Mouse (Mus musculus) embryonic facial prominence, embryonic 14.5 days (tissue): ENCODE measurements around the gene Gm45716. TPM values are rescaled to one million over a fixed set of nuclear protein-coding genes. Genes with fewer than 3 reads are reported as not detected.
A peak's percentile ranks its signal among the peaks of the same experiment; 100 is the strongest.

Experiments
- ATAC-seq: fragments of 200-750 bp; cut with Nextera tagmentation; 2 replicates; pipeline ENCODE4 v1.8.0; 2017; ENCODE audit warnings: low read depth, moderate number of reproducible peaks, moderate TSS enrichment
- DNase-seq: peaks from one replicate; pipeline ENCODE4 v3.0.0-alpha.2; 2015; ENCODE audit warnings: low spot score
- H3K27ac ChIP-seq: fragments of 300-500 bp; sonication (generic); replicated peaks from 2 replicates; pipeline ENCODE4 v1.5.1; 2014; ENCODE audit warnings: low read depth, mild to moderate bottlenecking, low read length, moderate library complexity
- H3K27me3 ChIP-seq: fragments of 300-500 bp; sonication (generic); replicated peaks from 2 replicates; pipeline ENCODE4 v1.6.1; 2014; ENCODE audit warnings: low read length; ENCODE audit not compliant: control insufficient read depth, insufficient read depth
- H3K36me3 ChIP-seq: fragments of 300-500 bp; sonication (generic); 2 replicates; pipeline ENCODE4 v1.6.1; 2014; ENCODE audit warnings: low read length, mixed read lengths; ENCODE audit not compliant: control insufficient read depth, insufficient read depth
- H3K4me1 ChIP-seq: fragments of 300-500 bp; sonication (generic); 2 replicates; pipeline ENCODE4 v1.6.1; 2014; ENCODE audit warnings: antibody characterized with exemption, low read length; ENCODE audit not compliant: control insufficient read depth, insufficient read depth
- H3K4me2 ChIP-seq: fragments of 300-500 bp; sonication (generic); 2 replicates; pipeline ENCODE4 v1.6.1; 2014; ENCODE audit warnings: low read depth, mild to moderate bottlenecking, low read length, moderate library complexity, mixed read lengths
- H3K4me3 ChIP-seq: fragments of 300-500 bp; sonication (generic); 2 replicates; pipeline ENCODE4 v1.5.1; 2014; ENCODE audit warnings: low read depth, mild to moderate bottlenecking, low read length
- H3K9ac ChIP-seq: fragments of 300-500 bp; sonication (generic); 2 replicates; pipeline ENCODE4 v1.6.1; 2014; ENCODE audit warnings: low read depth, mild to moderate bottlenecking, low read length, moderate library complexity, mixed read lengths
- H3K9me3 ChIP-seq: fragments of 300-500 bp; sonication (generic); 2 replicates; pipeline ENCODE4 v1.6.1; 2016; ENCODE audit warnings: low read length; ENCODE audit not compliant: control insufficient read depth
- WGBS: fragments of 180-500 bp; shearing (Covaris S2); extraction: QIAGEN DNeasy Blood & Tissue Kit; methylation state at CpG from one replicate; pipeline ENCODE4 v1.1.7; 2014; 5-methylcytosine and 5-hydroxymethylcytosine counted together
- polyA plus RNA-seq: library from polyadenylated mRNA; unstranded; fragments of >200 nt; fragmentation: Nextera tagmentation; extraction: Ambion mirVana; gene quantifications from 2 replicates; pipeline ENCODE4 v1.2.1, GENCODE M21; 2014

Gene Gm45716
- polyA plus RNA-seq, 1 experiment from 2014 or later = 11.5 TPM

DNA sequence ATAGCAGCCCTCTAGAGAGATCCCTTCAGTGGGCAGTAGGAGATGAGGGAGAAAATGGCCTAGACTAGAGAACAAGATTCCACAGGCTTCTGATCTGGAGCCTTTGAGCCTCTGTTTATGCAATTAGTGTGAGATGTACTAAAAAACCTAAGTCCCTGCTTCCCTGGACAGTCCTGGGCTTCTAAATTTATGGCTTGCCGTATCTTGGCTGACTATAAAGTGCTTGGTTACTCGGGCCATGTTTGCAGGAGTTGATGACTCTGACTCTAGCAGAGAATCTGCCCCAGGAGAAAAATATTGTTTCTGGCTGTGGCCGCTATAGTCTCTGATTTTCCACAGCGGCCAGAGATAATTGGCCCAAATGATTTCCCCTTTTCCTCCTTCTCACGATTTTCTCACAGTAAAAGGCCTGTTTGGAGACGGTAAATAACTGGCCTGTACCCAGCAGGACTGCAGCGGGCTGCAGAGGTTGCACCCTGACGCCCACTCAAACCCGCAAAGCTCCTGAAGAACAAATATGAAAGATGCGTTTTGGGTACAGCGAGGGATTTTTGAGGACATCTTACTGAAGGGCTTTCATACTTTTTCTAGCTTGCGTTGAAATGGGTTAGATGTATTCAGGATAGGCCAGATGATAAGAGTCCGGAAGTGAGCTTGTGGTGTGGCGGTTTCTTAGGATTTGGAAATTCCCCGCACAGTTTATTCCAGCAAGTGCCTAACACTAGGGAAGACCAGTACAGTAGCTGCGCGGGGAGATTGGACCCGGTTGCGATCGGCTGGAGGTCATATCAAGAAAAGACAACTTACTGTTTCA is 18.1 kb upstream of the Gm45716 start:
- Histone ChIP-seq H3K36me3 (no peaks in the 10 kb centered on the region), H3K9ac (0 out of 2 replicates have a peak overlapping the region, but pooled peaks have one; percentile 9), H3K4me2 (peak overlapping the region; percentile 53), H3K27me3 (no peaks in the 10 kb centered on the region), H3K4me1 (no peaks in the 10 kb centered on the region), H3K27ac (no peak overlapping the region), H3K4me3 (peak overlapping the region; percentile 25), H3K9me3 (no peaks in the 10 kb centered on the region)
- WGBS = 50% methylated on average over 20 of the region's 20 CpGs
- DNase-seq = peak; percentile 20
- ATAC-seq = peak; percentile 47; the same call in 1 of the 2 replicates

GRCm38 (mm10) chr11:90170014-90170320 is 17.5 kb upstream of the Gm45716 start:
- H3K27ac ChIP-seq = no peak overlapping the region
- H3K4me3 ChIP-seq = peak overlapping the region; percentile 25
- no peaks in the 10 kb centered on the region for H3K36me3 ChIP-seq
- no peaks in the 10 kb centered on the region for H3K27me3 ChIP-seq
- 0 out of 2 replicates have a peak overlapping the region, but pooled peaks have one; percentile 9 for H3K9ac ChIP-seq
- ATAC-seq (peak; percentile 91), DNase-seq (peak; percentile 88)
- H3K4me2 ChIP-seq = peak overlapping the region; percentile 53
- H3K4me1 ChIP-seq = no peaks in the 10 kb centered on the region
- no peaks in the 10 kb centered on the region for H3K9me3 ChIP-seq
- WGBS = under 1% methylated on average over 7 of the region's 7 CpGs

- Histone ChIP-seq H3K9me3 (no peaks in the 10 kb centered on the region), H3K36me3 (no peaks in the 10 kb centered on the region), H3K4me2 (no peak overlapping the region), H3K27ac (no peak overlapping the region), H3K4me1 (no peaks in the 10 kb centered on the region), H3K9ac (no peak overlapping the region), H3K4me3 (no peak overlapping the region), H3K27me3 (no peaks in the 10 kb centered on the region)
- ATAC-seq (no peak), DNase-seq (no peak)
- WGBS = 82% methylated on average over 6 of the region's 6 CpGs
These were observed 15.2 kb upstream of the Gm45716 start for GRCm38 (mm10) chr11:90172331-90172730.

DNA sequence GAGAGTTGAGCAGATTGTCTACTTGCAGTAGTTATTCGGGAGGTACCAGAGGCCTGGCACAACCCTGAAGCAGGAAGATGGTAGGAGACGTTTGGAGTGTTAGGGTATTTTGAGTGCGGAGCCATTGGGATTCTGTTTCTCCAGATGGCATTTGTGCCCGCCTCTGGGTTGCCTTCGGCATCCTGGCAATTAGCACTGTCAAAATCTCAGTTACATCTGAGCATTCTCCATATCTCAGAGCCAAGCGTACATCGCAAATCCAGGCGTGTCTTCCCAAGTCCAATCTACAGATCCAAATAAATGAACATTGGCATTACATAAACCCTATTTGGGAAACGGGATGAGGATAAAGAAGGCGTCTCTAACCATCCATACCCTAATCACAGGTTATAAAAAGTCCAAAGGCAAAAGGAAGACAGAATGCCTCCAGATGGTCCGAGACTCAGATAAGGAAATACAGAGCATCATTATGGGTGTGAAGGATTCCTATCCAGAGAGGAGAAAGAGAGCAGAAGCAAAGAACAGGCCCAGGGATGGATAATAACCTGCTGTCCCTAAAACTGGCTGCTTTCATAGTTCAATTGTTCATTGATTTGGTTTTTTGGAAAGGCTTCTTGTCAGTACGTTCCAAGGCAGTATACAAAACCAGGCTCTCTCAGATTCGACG is 11.7 kb upstream of the Gm45716 start:
- no peaks in the 10 kb centered on the region for H3K27me3 ChIP-seq
- no peak for ATAC-seq
- no peaks in the 10 kb centered on the region for H3K4me1 ChIP-seq
- no peaks in the 10 kb centered on the region for H3K9me3 ChIP-seq
- H3K36me3 ChIP-seq = no peaks in the 10 kb centered on the region
- WGBS = 89% methylated on average over 14 of the region's 14 CpGs
- H3K4me3 ChIP-seq = no peak overlapping the region
- H3K9ac ChIP-seq = no peak overlapping the region
- no peak for DNase-seq
- no peak overlapping the region for H3K27ac ChIP-seq
- no peak overlapping the region for H3K4me2 ChIP-seq

GRCm38 (mm10) chr11:90177389-90177788 is 10.1 kb upstream of the Gm45716 start:
- no peaks in the 10 kb centered on the region for H3K9me3 ChIP-seq
- H3K9ac ChIP-seq = no peak overlapping the region
- no peak for ATAC-seq
- no peak overlapping the region for H3K4me2 ChIP-seq
- H3K36me3 ChIP-seq = no peaks in the 10 kb centered on the region
- H3K4me3 ChIP-seq = no peak overlapping the region
- WGBS = 82% methylated on average over 6 of the region's 6 CpGs
- no peaks in the 10 kb centered on the region for H3K27me3 ChIP-seq
- DNase-seq = no peak
- H3K27ac ChIP-seq = no peak overlapping the region
- H3K4me1 ChIP-seq = no peaks in the 10 kb centered on the region

GRCm38 (mm10) chr11:90183361-90183760 is 4.1 kb upstream of the Gm45716 start:
- WGBS = 13% methylated on average over 2 of the region's 2 CpGs
- ATAC-seq (no peak), DNase-seq (peak; percentile 77)

GRCm38 (mm10) chr11:90184756-90185155 is 2.7 kb upstream of the Gm45716 start:
- DNase-seq (no peak), ATAC-seq (no peak)
- 89% methylated on average over 4 of the region's 4 CpGs for WGBS
- H3K4me1 ChIP-seq = no peaks in the 10 kb centered on the region
- H3K9me3 ChIP-seq = no peaks in the 10 kb centered on the region
- H3K27me3 ChIP-seq = no peaks in the 10 kb centered on the region
- no peak overlapping the region for H3K4me3 ChIP-seq
- no peaks in the 10 kb centered on the region for H3K36me3 ChIP-seq
- no peak overlapping the region for H3K4me2 ChIP-seq
- H3K27ac ChIP-seq = no peak overlapping the region
- no peak overlapping the region for H3K9ac ChIP-seq

More at GRCm38 (mm10) chr11:90183361-90183760, 4.1 kb upstream of the Gm45716 start:
- Histone ChIP-seq H3K36me3 (no peaks in the 10 kb centered on the region), H3K27ac (no peak overlapping the region), H3K4me1 (no peaks in the 10 kb centered on the region), H3K9ac (no peak overlapping the region), H3K27me3 (no peaks in the 10 kb centered on the region), H3K9me3 (no peaks in the 10 kb centered on the region), H3K4me3 (no peak overlapping the region), H3K4me2 (no peak overlapping the region)

DNA sequence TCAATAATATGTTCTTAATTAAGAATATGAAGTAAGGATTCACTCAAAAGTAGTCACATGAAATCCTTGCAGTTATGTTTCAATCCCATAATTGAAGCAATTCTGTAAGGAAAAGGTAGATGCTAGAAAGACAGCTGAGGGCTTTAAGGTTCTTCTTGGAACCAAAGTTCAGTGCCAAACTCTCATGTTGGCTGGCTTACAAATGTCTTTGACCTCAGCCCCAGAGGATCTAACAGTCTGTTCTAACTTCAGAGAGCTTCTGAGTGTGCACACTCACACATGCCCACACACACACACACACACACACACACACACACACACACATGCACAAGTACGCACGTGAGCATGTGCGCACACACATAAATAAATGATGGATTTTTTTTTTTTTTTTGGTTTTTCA is 2.7 kb downstream of the Gm45716 start:
- Histone ChIP-seq H3K27me3 (no peaks in the 10 kb centered on the region), H3K9ac (no peak overlapping the region), H3K27ac (no peak overlapping the region), H3K4me2 (no peak overlapping the region), H3K9me3 (no peaks in the 10 kb centered on the region), H3K4me1 (no peaks in the 10 kb centered on the region), H3K4me3 (no peak overlapping the region), H3K36me3 (no peaks in the 10 kb centered on the region)
- 96% methylated on average over 3 of the region's 3 CpGs for WGBS
- DNase-seq = no peak
- ATAC-seq = no peak
